Mouse (Mus musculus): ENCODE results near the gene Map3k1.
"Not testable (repeated sequence)": the region's sequence is repeated elsewhere in the genome, so short reads cannot be mapped to it uniquely, and the experiment has no call there.

The Map3k1 gene

DNA sequence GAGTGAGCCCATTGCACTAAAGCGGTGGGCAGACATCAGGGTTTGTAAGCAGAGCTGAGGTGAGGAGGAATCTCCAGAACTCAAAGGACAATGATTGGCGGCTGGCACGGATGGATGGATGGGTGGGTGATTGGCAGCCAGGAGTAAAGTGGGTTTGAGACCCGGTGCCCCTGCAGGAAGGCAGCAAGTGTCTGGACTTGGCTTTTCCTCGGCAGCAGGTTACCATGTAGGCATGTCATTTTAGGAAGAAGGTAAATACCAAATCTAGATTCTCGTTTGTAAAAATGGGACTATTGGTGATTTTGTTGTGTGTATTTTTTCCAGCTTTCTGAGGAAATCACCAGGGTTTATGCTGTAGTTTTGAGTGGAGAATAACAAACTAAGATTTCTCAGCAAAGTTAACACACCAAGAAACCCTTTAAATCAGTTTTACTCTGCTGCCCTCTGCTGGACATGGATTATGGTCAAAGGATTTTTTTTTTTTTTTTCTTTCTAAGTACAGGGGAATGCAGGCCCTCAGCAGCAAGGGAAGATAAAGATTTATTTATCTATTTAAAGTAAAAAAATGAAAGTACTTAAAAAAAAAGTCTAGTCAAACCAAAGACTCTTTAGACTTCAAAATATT is 66.7 kb downstream of the Map3k1 start:
- peak; percentile 66 for DNase-seq (ENCODE audit: low read depth, low spot score)

- DNase-seq (ENCODE audit: low read depth, low spot score) = no peak
These were observed 67.4 kb downstream of the Map3k1 start for GRCm38 (mm10) chr13:111741204-111741990.

GRCm38 (mm10) chr13:111726898-111727297 is 81.9 kb downstream of the Map3k1 start:
- no peak for DNase-seq (ENCODE audit: low read depth, low spot score)

GRCm38 (mm10) chr13:111725165-111726077 is 83.4 kb downstream of the Map3k1 start:
- DNase-seq (ENCODE audit: low read depth, low spot score) = peak; percentile 99

GRCm38 (mm10) chr13:111724811-111725164 is 84.0 kb downstream of the Map3k1 start:
- no peak for DNase-seq (ENCODE audit: low read depth, low spot score)

GRCm38 (mm10) chr13:111719726-111720125 is 89.1 kb downstream of the Map3k1 start:
- DNase-seq (ENCODE audit: low read depth, low spot score) = peak; percentile 72

DNA sequence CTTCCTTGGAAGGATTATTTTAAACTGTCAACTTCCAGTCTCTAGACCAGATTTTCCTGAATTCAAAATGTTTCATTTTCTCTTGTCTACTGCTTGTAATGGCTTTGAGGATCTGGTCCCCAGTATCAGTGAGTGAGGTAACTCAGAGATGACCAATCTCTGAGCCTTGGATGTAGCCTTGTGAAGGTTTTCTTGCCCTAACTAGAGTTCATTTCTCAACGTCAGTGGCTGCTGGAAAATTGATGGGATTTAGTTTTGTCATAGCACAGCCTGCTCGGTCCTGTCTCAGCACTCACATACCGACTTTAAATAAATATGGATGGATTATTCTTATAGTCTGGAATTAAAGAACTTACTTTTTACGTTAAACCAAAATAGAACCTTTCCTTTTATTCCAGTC is 98.3 kb downstream of the Map3k1 start:
- DNase-seq (ENCODE audit: low read depth, low spot score) = no peak

DNA sequence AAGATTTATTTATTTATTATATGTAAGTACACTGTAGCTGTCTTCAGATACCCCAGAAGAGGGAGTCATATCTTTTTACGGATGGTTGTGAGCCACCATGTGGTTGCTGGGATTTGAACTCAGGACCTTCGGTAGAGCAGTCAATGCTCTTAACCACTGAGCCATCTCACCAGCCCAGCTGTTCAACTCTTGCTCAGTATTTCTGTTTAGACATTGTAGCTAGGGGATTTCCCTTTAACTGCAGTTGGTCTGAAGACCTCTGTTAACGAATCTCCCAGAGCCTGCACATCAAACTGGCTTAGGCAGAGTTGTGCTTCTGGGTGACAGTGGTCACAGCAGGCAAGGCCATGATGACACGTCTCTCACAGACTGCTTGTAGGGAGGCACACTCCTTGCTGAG is 104.8 kb downstream of the Map3k1 start:
- not testable (repeated sequence) for DNase-seq (ENCODE audit: low read depth, low spot score)

DNA sequence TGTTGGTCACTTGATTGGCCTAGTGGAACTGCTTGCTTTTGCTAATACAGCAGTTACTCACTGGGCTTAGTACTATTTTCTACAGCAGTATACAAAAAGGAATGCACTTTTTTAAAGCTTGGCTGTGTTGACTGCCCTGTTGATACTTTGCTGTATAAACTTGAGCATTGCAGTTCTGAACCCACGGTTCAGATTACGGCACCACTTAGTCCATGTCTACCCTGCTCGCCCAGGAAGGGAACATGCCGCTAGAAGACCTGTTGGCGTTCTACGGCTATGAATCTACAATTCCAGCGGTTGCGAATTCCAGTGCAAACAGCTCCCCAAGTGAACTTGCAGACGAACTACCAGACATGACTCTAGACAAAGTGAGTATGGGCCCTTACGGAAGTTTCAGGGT is 105.4 kb downstream of the Map3k1 start:
- DNase-seq (ENCODE audit: low read depth, low spot score) = peak; percentile 30

All from R1 (cell line).